Mouse (Mus musculus) limb, embryonic 14.5 days (tissue): Measurements from ENCODE around the gene Slc16a6. TPM values are rescaled to one million over a fixed set of nuclear protein-coding genes. Genes with fewer than 3 reads are reported as not detected.

Source experiments
- ATAC-seq: fragments of 200-750 bp; cut with Nextera tagmentation; 2 replicates; pipeline ENCODE4 v1.8.0; 2017; ENCODE audit warnings: low read depth, moderate number of reproducible peaks, moderate TSS enrichment; ENCODE audit not compliant: low FRiP score
- DNase-seq: peaks from one replicate; pipeline ENCODE4 v3.0.0-alpha.2; 2015; ENCODE audit warnings: low spot score
- H3K27ac ChIP-seq: fragments of 300-500 bp; sonication (generic); replicated peaks from 2 replicates; pipeline ENCODE4 v1.5.1; 2014; ENCODE audit warnings: low read depth, mild to moderate bottlenecking, low read length, moderate library complexity, mixed read lengths
- H3K27me3 ChIP-seq: fragments of 300-500 bp; sonication (generic); 2 replicates; pipeline ENCODE4 v1.6.1; 2014; ENCODE audit warnings: low read length, mixed read lengths; ENCODE audit not compliant: control insufficient read depth, insufficient read depth
- H3K36me3 ChIP-seq: fragments of 300-500 bp; sonication (generic); 2 replicates; pipeline ENCODE4 v1.6.1; 2014; ENCODE audit warnings: mild to moderate bottlenecking, low read length, moderate library complexity, mixed read lengths; ENCODE audit not compliant: control insufficient read depth, insufficient read depth
- H3K4me1 ChIP-seq: fragments of 300-500 bp; sonication (generic); 2 replicates; pipeline ENCODE4 v1.6.1; 2014; ENCODE audit warnings: antibody characterized with exemption, low read length, mixed read lengths; ENCODE audit not compliant: control insufficient read depth, insufficient read depth
- H3K4me2 ChIP-seq: fragments of 300-500 bp; sonication (generic); replicated peaks from 2 replicates; pipeline ENCODE4 v1.6.1; 2014; ENCODE audit warnings: low read depth, mild to moderate bottlenecking, low read length, moderate library complexity; ENCODE audit not compliant: severe bottlenecking
- H3K4me3 ChIP-seq: fragments of 300-500 bp; sonication (generic); replicated peaks from 2 replicates; pipeline ENCODE4 v1.5.1; 2014; ENCODE audit warnings: low read length
- H3K9ac ChIP-seq: fragments of 300-500 bp; sonication (generic); 2 replicates; pipeline ENCODE4 v1.6.1; 2014; ENCODE audit warnings: mild to moderate bottlenecking, low read depth, low read length, moderate library complexity; ENCODE audit not compliant: severe bottlenecking
- H3K9me3 ChIP-seq: fragments of 300-500 bp; sonication (generic); 2 replicates; pipeline ENCODE4 v1.6.1; 2016; ENCODE audit warnings: low read length; ENCODE audit not compliant: control insufficient read depth
- POLR2A ChIP-seq: fragments of 200-500 bp; IDR thresholded peaks from 2 replicates; pipeline ENCODE4 v1.8.0; 2012; ENCODE audit warnings: inconsistent platforms, mild to moderate bottlenecking, moderate library complexity, borderline replicate concordance; ENCODE audit not compliant: insufficient read depth, insufficient read length; ENCODE audit errors: extremely low read depth
- WGBS: fragments of 180-500 bp; shearing (Covaris S2); extraction: QIAGEN DNeasy Blood & Tissue Kit; methylation state at CpG from one replicate; pipeline ENCODE4 v1.1.7; 2014; 5-methylcytosine and 5-hydroxymethylcytosine counted together
- polyA plus RNA-seq, 2 experiments: library from polyadenylated mRNA; depleted of rRNA in 1 of 2; stranded (reverse) in 1 of 2; unstranded in 1 of 2; fragments of >200 nt; fragmentation: Nextera tagmentation in 1 of 2; extraction: Ambion mirVana in 1 of 2; gene quantifications; 2 replicates each; pipeline versions ENCODE4 v1.2.1 to v1.2.3; 2012 to 2014

Gene Slc16a6
- polyA plus RNA-seq, 2 experiments, result 2.9 to 5.9 TPM

GRCm38 (mm10) chr11:109466987-109467386 is 6.4 kb downstream of the Slc16a6 start:
- H3K4me2 ChIP-seq, result no peak overlapping the region
- WGBS, result 55% methylated on average over 8 of the region's 8 CpGs
- peaks cover 2% of the 10 kb centered on the region for H3K4me1 ChIP-seq
- H3K27ac ChIP-seq, result no peak overlapping the region
- TF ChIP-seq POLR2A, result no peak
- H3K9ac ChIP-seq, result no peak overlapping the region
- no peaks in the 10 kb centered on the region for H3K36me3 ChIP-seq
- no peaks in the 10 kb centered on the region for H3K9me3 ChIP-seq
- peaks cover 12% of the 10 kb centered on the region for H3K27me3 ChIP-seq
- DNase-seq (no peak), ATAC-seq (no peak)
- no peak overlapping the region for H3K4me3 ChIP-seq

DNA sequence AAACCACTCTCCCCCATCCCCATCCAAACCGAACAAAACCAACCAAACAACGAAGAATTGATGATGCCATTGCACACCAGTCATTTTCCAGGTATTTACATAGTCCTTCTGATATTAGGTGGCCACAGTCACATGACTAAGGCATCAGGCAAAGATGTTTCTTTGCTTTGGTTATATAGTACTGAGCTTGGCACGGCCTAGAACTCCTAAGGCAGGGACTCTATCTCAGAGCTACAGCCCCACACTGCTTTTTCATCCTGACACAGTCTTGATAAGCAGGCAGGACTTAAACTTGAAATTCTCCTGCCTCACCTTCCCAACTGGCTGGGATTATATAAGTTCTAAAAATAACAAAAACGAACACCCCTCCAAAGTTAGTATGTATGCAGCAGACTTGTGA is 8.3 kb downstream of the Slc16a6 start:
- Histone ChIP-seq H3K4me1 (no peaks in the 10 kb centered on the region), H3K9me3 (no peaks in the 10 kb centered on the region), H3K27ac (no peak overlapping the region), H3K4me2 (no peak overlapping the region), H3K9ac (no peak overlapping the region), H3K27me3 (no peaks in the 10 kb centered on the region), H3K36me3 (no peaks in the 10 kb centered on the region), H3K4me3 (no peak overlapping the region)
- DNase-seq, result no peak
- 92% methylated on average over 4 of the region's 4 CpGs for WGBS
- TF ChIP-seq POLR2A, result no peak
- ATAC-seq, result no peak

DNA sequence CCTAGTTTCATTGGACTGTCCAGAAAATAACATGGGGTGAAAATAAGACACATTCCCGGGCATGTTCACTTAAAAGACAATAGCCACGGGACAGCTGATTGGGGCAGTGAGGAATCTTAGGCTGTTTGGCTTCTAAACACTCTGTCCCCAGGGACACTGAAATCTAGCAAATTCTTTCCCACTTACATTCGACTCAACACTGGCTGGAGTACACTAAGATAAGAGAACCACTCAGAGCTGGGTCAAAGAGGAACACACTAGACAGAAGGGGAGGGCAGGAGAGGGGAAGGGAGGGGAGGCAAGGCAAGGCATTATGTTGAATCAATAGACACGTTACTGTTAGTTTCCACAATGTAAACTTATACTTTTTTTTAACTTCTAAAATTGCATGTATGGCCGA is 12.8 kb downstream of the Slc16a6 start:
- Histone ChIP-seq H3K9ac (no peak overlapping the region), H3K4me3 (no peak overlapping the region), H3K27me3 (no peaks in the 10 kb centered on the region), H3K36me3 (no peaks in the 10 kb centered on the region; the same call in 1 of the 2 replicates), H3K4me2 (no peak overlapping the region), H3K9me3 (no peaks in the 10 kb centered on the region), H3K27ac (no peak overlapping the region), H3K4me1 (no peaks in the 10 kb centered on the region)
- TF ChIP-seq POLR2A, result no peak
- 81% methylated on average over 5 of the region's 5 CpGs for WGBS
- DNase-seq (no peak), ATAC-seq (no peak)

DNA sequence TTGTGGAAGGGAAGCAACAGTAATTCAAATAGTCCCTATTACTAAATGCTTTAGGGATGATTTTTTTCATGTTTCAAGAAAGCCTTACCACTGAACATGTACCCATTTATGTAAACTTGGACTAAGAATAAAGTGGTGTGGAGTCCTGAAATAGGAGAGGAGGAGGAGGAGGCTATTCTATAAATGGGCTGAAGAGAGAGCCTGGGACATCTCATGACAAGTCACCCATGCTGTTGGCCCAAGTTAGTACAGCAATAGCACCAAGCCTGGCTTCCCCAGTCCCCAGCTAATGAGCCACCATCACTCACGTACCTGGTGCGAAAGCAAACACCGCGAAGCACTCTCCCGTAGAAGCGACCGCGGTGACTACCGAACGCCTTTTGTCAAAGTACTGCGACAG is 15.2 kb downstream of the Slc16a6 start:
- H3K4me2 ChIP-seq, result no peak overlapping the region
- no peak for DNase-seq
- H3K4me1 ChIP-seq, result no peaks in the 10 kb centered on the region
- H3K4me3 ChIP-seq, result no peak overlapping the region
- TF ChIP-seq POLR2A, result no peak
- no peak for ATAC-seq
- H3K9me3 ChIP-seq, result no peaks in the 10 kb centered on the region
- no peaks in the 10 kb centered on the region for H3K27me3 ChIP-seq
- H3K36me3 ChIP-seq, result peaks cover 7% of the 10 kb centered on the region
- H3K27ac ChIP-seq, result no peak overlapping the region
- H3K9ac ChIP-seq, result no peak overlapping the region
- WGBS, result 95% methylated on average over 11 of the region's 11 CpGs

DNA sequence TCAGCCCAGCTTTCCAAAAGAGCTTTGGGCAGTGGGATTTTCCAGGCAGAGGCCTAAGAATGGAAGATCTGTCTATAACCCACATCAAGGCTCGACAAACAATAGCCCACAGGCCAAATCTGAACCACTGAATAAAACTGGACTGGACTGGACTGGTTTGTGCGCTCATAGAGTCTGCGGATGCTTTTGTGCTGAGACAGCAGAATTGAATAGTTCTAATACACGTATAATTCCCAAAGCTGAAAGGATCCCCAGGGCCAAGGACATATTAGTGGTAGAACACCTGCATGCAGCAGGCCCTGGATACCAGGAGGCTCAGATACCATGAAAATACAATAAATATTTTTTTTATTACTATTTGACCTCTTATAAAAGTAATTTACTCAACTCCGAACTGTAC is 17.1 kb downstream of the Slc16a6 start:
- ATAC-seq (no peak), DNase-seq (no peak)
- H3K9me3 ChIP-seq, result no peaks in the 10 kb centered on the region
- 83% methylated on average over 5 of the region's 5 CpGs for WGBS
- H3K4me2 ChIP-seq, result no peak overlapping the region
- H3K9ac ChIP-seq, result no peak overlapping the region
- no peaks in the 10 kb centered on the region for H3K4me1 ChIP-seq
- H3K4me3 ChIP-seq, result no peak overlapping the region
- H3K27ac ChIP-seq, result no peak overlapping the region
- no peak for TF ChIP-seq POLR2A
- H3K27me3 ChIP-seq, result no peaks in the 10 kb centered on the region
- H3K36me3 ChIP-seq, result peaks cover 7% of the 10 kb centered on the region

GRCm38 (mm10) chr11:109451169-109451568 is 22.2 kb downstream of the Slc16a6 start:
- WGBS, result 85% methylated on average over 11 of the region's 11 CpGs
- Histone ChIP-seq H3K9me3 (no peaks in the 10 kb centered on the region), H3K27ac (no peak overlapping the region), H3K4me1 (no peaks in the 10 kb centered on the region), H3K36me3 (peaks cover 7% of the 10 kb centered on the region), H3K4me3 (no peak overlapping the region), H3K9ac (no peak overlapping the region), H3K27me3 (no peaks in the 10 kb centered on the region), H3K4me2 (no peak overlapping the region)
- DNase-seq (no peak), ATAC-seq (no peak)
- no peak for TF ChIP-seq POLR2A
